Mouse (Mus musculus) heart, embryonic 16.5 days (tissue): Measurements from ENCODE around the gene Slc22a14. TPM values are rescaled to one million over a fixed set of nuclear protein-coding genes. Genes with fewer than 3 reads are reported as not detected.

Source experiments
- ATAC-seq: fragments of 200-750 bp; cut with Nextera tagmentation; replicated peaks from 2 replicates; pipeline ENCODE4 v1.8.0; 2017; ENCODE audit warnings: moderate number of reproducible peaks; ENCODE audit not compliant: insufficient read depth, low FRiP score; ENCODE audit errors: extremely low read depth
- H3K27ac ChIP-seq: fragments of 300-500 bp; sonication (generic); 2 replicates; pipeline ENCODE4 v1.5.1; 2014; ENCODE audit warnings: mild to moderate bottlenecking, low read length, control low read depth, moderate library complexity
- H3K27me3 ChIP-seq: fragments of 300-500 bp; sonication (generic); 2 replicates; pipeline ENCODE4 v1.6.1; 2014; ENCODE audit warnings: low read length, mixed read lengths; ENCODE audit not compliant: control insufficient read depth, insufficient read depth
- H3K36me3 ChIP-seq: fragments of 300-500 bp; sonication (generic); 2 replicates; pipeline ENCODE4 v1.6.1; 2014; ENCODE audit not compliant: control insufficient read depth, insufficient read depth
- H3K4me1 ChIP-seq: fragments of 300-500 bp; sonication (generic); 2 replicates; pipeline ENCODE4 v1.6.1; 2014; ENCODE audit warnings: low read length, mixed read lengths; ENCODE audit not compliant: control insufficient read depth, insufficient read depth
- H3K4me2 ChIP-seq: fragments of 300-500 bp; sonication (generic); 2 replicates; pipeline ENCODE4 v1.6.1; 2014; ENCODE audit warnings: low read depth, mild to moderate bottlenecking, control low read depth, low read length
- H3K4me3 ChIP-seq: fragments of 300-500 bp; sonication (generic); 2 replicates; pipeline ENCODE4 v1.5.1; 2014; ENCODE audit warnings: mild to moderate bottlenecking, control low read depth, low read length
- H3K9ac ChIP-seq: fragments of 300-500 bp; sonication (generic); 2 replicates; pipeline ENCODE4 v1.6.1; 2014; ENCODE audit warnings: low read length, control low read depth
- H3K9me3 ChIP-seq: fragments of 300-500 bp; sonication (generic); replicated peaks from 2 replicates; pipeline ENCODE4 v1.6.1; 2016; ENCODE audit warnings: low read length; ENCODE audit not compliant: control insufficient read depth
- WGBS: fragments of 180-500 bp; shearing (Covaris S2); extraction: QIAGEN DNeasy Blood & Tissue Kit; methylation state at CpG from one replicate; pipeline ENCODE4 v1.1.7; 2014; 5-methylcytosine and 5-hydroxymethylcytosine counted together
- polyA plus RNA-seq: library from polyadenylated mRNA; unstranded; fragments of >200 nt; fragmentation: Nextera tagmentation; extraction: Ambion mirVana; gene quantifications from 2 replicates; pipeline ENCODE4 v1.2.1, GENCODE M21; 2015

The Slc22a14 gene
- polyA plus RNA-seq, 1 experiment from 2014 or later, result 0.20 TPM

- 86% methylated on average over 10 of the region's 10 CpGs for WGBS
- peaks cover 17% of the 10 kb centered on the region for H3K36me3 ChIP-seq
- ATAC-seq, result no peak
Observed at GRCm38 (mm10) chr9:119350947-119351705, 14.2 kb downstream of the Slc22a14 start.

GRCm38 (mm10) chr9:119350531-119350930 is 14.8 kb downstream of the Slc22a14 start:
- no peaks in the 10 kb centered on the region for H3K4me1 ChIP-seq
- H3K4me3 ChIP-seq, result no peak overlapping the region
- no peaks in the 10 kb centered on the region for H3K9me3 ChIP-seq
- H3K27me3 ChIP-seq, result no peaks in the 10 kb centered on the region
- H3K4me2 ChIP-seq, result no peak overlapping the region
- peaks cover 18% of the 10 kb centered on the region for H3K36me3 ChIP-seq
- H3K27ac ChIP-seq, result no peak overlapping the region
- no peak for ATAC-seq
- WGBS, result 92% methylated on average over 3 of the region's 3 CpGs
- no peak overlapping the region for H3K9ac ChIP-seq

More at GRCm38 (mm10) chr9:119350947-119351705, 14.2 kb downstream of the Slc22a14 start:
- H3K4me2 ChIP-seq, result no peak overlapping the region
- no peaks in the 10 kb centered on the region for H3K4me1 ChIP-seq
- H3K4me3 ChIP-seq, result no peak overlapping the region
- H3K9me3 ChIP-seq, result no peaks in the 10 kb centered on the region
- no peak overlapping the region for H3K27ac ChIP-seq
- H3K27me3 ChIP-seq, result no peaks in the 10 kb centered on the region
- H3K9ac ChIP-seq, result no peak overlapping the region

- Histone ChIP-seq H3K36me3 (peaks cover 16% of the 10 kb centered on the region), H3K9ac (no peak overlapping the region)
- WGBS, result 82% methylated on average over 8 of the region's 8 CpGs
Observed at GRCm38 (mm10) chr9:119346376-119346775, 19.0 kb downstream of the Slc22a14 start.

GRCm38 (mm10) chr9:119342728-119343127 is 22.6 kb downstream of the Slc22a14 start:
- Histone ChIP-seq H3K9ac (no peak overlapping the region; the same call in 1 of the 2 replicates), H3K4me3 (no peak overlapping the region), H3K27me3 (no peaks in the 10 kb centered on the region), H3K9me3 (no peaks in the 10 kb centered on the region), H3K27ac (no peak overlapping the region), H3K4me1 (peaks cover 20% of the 10 kb centered on the region), H3K4me2 (no peak overlapping the region), H3K36me3 (peaks cover 5% of the 10 kb centered on the region; the same call in 1 of the 2 replicates)
- 86% methylated on average over 7 of the region's 7 CpGs for WGBS
- ATAC-seq, result no peak

More at GRCm38 (mm10) chr9:119346376-119346775, 19.0 kb downstream of the Slc22a14 start:
- H3K9me3 ChIP-seq, result no peaks in the 10 kb centered on the region
- no peak overlapping the region for H3K4me2 ChIP-seq
- H3K27me3 ChIP-seq, result no peaks in the 10 kb centered on the region
- H3K4me1 ChIP-seq, result peaks cover 9% of the 10 kb centered on the region
- no peak overlapping the region for H3K27ac ChIP-seq
- ATAC-seq, result no peak
- no peak overlapping the region for H3K4me3 ChIP-seq

- peak; percentile 98 for ATAC-seq
- Histone ChIP-seq H3K36me3 (peaks cover under 1% of the 10 kb centered on the region; the same call in 1 of the 2 replicates), H3K4me2 (peak within 1 kb of the TSS; percentile 90), H3K9me3 (no peaks in the 10 kb centered on the region), H3K9ac (peak within 1 kb of the TSS; percentile 92), H3K4me1 (peaks cover 20% of the 10 kb centered on the region), H3K4me3 (peak within 1 kb of the TSS; percentile 83), H3K27me3 (no peaks in the 10 kb centered on the region), H3K27ac (peak within 1 kb of the TSS; percentile 92)
- under 1% methylated on average over 65 of the region's 68 CpGs for WGBS
Observed at GRCm38 (mm10) chr9:119340909-119341816, 24.2 kb downstream of the Slc22a14 start, which contains the start of gene Myd88. TSS of gene Myd88 (minus strand) at chr9:119341411.

GRCm38 (mm10) chr9:119340212-119340580 is 25.2 kb downstream of the Slc22a14 start:
- H3K27ac ChIP-seq, result peak overlapping the region; percentile 92
- 4% methylated on average over 8 of the region's 8 CpGs for WGBS
- H3K9ac ChIP-seq, result peak overlapping the region; percentile 92
- no peaks in the 10 kb centered on the region for H3K36me3 ChIP-seq
- H3K27me3 ChIP-seq, result no peaks in the 10 kb centered on the region
- peak overlapping the region; percentile 83 for H3K4me3 ChIP-seq
- no peaks in the 10 kb centered on the region for H3K9me3 ChIP-seq
- H3K4me1 ChIP-seq, result peaks cover 20% of the 10 kb centered on the region
- H3K4me2 ChIP-seq, result peak overlapping the region; percentile 90
- ATAC-seq, result no peak

- Histone ChIP-seq H3K9me3 (no peaks in the 10 kb centered on the region), H3K27ac (peak within 1 kb of the TSS; percentile 92), H3K4me3 (peak within 1 kb of the TSS; percentile 83), H3K4me2 (peak within 1 kb of the TSS; percentile 90), H3K36me3 (no peaks in the 10 kb centered on the region), H3K27me3 (no peaks in the 10 kb centered on the region), H3K4me1 (peaks cover 20% of the 10 kb centered on the region), H3K9ac (peak within 1 kb of the TSS; percentile 92)
- no peak for ATAC-seq
- under 1% methylated on average over 43 of the region's 43 CpGs for WGBS
Observed at GRCm38 (mm10) chr9:119339558-119340211, 25.7 kb downstream of the Slc22a14 start, which contains the start of gene Acaa1a. TSS of gene Acaa1a (plus strand) at chr9:119339676.

- no peaks in the 10 kb centered on the region for H3K36me3 ChIP-seq
- peak overlapping the region; percentile 90 for H3K4me2 ChIP-seq
- no peak overlapping the region for H3K27ac ChIP-seq
- H3K9ac ChIP-seq, result peak overlapping the region; percentile 92
- no peaks in the 10 kb centered on the region for H3K9me3 ChIP-seq
- 43% methylated on average over 7 of the region's 7 CpGs for WGBS
- peaks cover 24% of the 10 kb centered on the region for H3K4me1 ChIP-seq
- no peak for ATAC-seq
- peak overlapping the region; percentile 83 for H3K4me3 ChIP-seq
- no peaks in the 10 kb centered on the region for H3K27me3 ChIP-seq
Observed at GRCm38 (mm10) chr9:119339106-119339505, 26.2 kb downstream of the Slc22a14 start.
